Mouse (Mus musculus) left cerebral cortex, postnatal 25 days (tissue): ENCODE results near the gene Gm37240. TPM values are rescaled to one million over a fixed set of nuclear protein-coding genes. Genes with fewer than 3 reads are reported as not detected.
A peak's percentile ranks its signal among the peaks of the same experiment; 100 is the strongest.

ENCODE experiments used
- DNase-seq, 2 experiments: peaks; one replicate each; pipeline ENCODE4 v3.0.0; 2022; ENCODE audit warnings: low spot score in 2 of 2, mixed read lengths in 1 of 2
- intact Hi-C: fragments of 180-260 bp; cut with DNase I; formaldehyde crosslinking; loops from one replicate; pipeline ENCODE4 v1.15.1; 2025
- total RNA-seq, 2 experiments: library from RNA; stranded (reverse); gene quantifications; 2 replicates each; pipeline ENCODE4 v1.2.3; 2021

The Gm37240 gene
- total RNA-seq, 2 experiments from 2014 or later: 0.69 to 2.2 TPM

DNA sequence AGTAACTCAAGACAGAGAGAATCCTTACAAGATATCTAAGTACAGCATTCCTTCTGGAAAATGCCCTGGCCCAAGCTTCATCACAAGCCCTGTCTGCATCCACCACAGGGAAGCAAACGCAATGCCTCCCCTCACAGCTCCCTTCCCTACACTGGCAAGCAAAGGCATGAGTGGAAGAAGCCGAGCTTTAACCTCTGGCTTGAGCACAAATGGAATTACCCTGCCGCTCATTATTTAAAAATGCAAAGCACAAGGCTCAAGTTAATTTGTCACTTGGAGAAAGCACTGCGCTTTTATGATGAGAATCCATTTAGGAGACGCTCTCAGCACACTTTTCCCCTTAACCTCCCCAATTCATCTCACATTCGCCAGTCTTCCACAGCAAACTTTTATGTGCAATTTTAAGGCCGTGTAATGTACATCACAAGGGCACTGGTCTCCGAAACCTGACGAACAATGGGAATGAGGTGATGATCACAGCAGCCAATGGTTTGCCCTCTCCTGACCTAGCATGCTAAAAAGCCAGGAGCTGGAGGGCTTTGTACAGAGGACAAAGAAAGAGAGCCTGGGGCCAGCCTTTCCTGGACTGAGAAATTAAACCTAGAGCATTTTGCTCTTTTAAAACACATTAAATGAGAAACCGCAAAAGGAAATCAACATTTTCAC lies 54.7 kb downstream of the Gm37240 start:
- intact Hi-C loops: no loop called here
- DNase-seq: no peak

DNA sequence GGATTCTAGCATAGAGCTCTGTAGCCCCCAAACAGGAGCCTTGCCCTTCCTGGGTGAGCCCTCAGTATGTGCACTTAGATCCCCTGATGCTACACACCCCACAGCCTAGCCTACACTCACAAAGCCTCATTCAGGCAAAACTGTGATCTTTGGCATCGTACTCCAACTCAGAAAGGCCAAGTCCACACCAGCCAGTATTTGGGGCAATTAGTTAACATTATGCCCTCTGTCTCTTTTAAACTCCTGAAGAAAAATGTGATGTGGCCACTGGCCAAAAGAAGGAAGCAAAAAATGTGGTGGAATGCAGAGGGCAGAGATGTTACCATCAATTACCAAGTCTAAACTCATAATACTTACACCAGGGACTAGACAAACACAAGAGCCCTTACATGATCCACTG lies 55.5 kb downstream of the Gm37240 start:
- no peak for DNase-seq

DNA sequence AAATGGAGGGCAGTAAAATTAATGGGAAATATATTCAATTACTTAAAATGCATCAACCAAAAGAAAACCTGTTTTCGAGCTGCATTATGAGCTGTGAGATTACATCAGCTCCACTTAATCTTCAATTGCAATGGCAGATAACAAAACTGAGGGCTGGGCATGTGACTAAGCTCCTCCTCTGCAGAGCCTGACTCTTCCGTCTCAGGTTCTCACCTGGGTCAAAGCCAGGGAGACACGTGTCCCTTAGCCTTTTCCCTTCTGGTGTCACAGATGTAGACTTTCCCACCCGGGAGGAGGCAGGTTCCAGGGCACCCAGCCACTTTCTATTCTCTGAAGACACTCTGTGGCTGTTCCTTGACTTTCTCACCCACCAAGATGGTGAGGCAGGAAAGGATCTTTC lies 58.3 kb downstream of the Gm37240 start:
- no peak for DNase-seq
- intact Hi-C loops: no loop called here

More for the DNA sequence above, 55.5 kb downstream of the Gm37240 start:
- intact Hi-C loops: no loop called here

DNA sequence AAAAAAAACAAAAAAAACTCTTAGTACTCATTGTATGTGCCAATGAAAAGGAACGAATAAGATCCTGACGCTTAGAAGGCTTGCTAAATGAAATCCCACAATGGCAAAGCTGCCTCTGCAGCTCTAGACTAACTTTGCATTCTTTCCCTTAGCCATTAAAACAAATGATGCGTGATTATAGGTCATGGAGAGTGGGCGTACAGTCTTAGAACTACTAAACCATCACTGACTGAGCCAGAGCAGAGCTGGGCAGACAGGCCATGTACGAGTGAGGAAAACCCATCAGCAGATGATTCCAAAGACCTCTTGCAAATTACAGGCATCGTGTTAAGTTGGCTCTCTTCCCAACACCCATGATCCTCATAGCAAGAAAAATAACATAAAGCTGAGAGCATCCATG lies 59.5 kb downstream of the Gm37240 start:
- DNase-seq: no peak
- intact Hi-C loops: no loop called here

DNA sequence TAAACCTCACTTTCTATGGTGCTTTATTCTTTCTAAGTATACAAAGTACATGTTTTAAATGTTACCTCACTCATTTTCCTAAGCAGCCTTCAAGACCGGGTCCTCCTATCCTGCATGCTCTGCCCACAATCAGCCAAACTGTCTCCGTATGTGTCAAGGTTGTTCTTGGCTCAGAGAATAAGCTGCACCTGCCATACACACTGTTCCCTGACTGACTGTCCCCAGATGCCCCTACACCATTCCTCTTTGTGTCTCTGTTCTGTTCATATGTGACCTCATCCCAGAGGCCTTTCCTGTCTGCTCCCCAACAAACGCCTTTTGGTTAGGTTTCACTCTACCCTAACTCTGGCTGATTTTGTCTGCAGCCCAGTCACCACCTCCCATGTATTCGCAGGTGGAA lies 60.0 kb downstream of the Gm37240 start:
- intact Hi-C loops: no loop called here
- no peak for DNase-seq

DNA sequence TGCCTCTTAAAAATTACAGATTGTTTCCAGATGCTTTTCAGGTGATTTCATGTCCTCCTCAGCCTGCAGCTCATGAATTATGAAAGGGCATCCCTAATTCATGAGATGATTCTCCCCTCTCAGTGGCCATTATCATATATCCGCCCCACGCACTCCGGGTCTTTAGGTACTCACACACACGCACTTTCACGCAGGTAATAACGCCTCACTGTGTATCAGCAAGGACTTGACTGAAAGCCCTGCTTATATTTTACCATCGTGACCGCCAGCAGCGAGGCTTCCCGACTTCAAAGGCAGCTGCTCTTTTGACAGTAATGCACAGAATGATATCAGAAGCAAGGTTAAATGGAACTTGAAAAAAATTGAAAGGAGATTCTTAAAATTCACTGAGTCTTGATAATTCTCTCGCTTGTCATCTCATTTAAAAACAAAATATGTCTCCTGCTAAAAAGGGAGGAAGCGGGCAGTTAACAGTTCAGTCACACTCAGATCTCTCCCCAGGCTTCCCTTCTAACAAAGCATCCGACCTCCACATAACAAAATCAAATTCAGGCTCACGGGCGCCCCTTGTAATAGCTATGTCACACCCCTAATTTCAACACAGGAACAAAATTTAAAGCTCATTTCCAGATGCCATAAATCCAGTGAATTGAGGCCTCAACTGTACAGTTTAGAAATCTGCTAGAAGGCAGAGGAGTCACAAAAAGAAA lies 66.3 kb downstream of the Gm37240 start:
- intact Hi-C loops: no loop called here
- no peak for DNase-seq

DNA sequence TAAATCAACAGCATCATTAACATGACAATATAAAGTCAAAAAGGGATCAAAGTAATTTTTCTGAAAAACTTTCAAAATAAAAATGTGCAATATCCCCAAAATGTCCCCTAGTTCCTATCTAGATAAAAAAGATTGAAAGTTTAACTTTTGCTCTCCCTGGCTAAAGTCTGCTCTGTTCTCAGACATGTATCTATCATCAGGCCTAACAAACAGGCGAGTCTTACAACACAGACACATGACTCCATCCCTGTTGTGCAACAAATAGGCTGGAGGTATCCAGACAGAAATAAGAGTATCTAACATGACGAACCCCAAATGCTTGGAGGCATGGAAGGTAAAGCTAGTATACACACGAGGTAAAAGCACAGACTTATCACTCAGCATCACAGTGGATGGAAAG lies 68.0 kb downstream of the Gm37240 start:
- no peak for DNase-seq
- intact Hi-C loops: no loop called here

DNA sequence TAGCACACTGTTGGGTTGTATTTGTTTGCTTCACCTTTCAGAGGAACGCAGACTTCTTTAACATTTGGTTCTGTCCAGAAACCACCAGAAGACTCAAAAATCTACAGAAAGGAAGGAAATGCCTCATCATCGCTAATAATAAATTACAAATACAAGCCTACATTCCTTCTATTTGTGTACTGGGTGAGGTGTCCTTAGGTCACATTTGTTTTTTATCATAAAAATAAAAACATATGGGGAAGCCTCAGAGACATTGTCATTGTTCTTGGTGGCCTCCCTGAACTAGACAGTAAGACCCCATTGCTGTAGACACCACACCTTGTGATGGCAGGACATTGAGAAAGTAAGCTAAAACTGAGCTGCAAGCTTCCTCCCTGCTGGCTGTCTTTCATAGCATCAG lies 70.1 kb downstream of the Gm37240 start, which contains the start of gene Fam160a1:
Fam160a1 (minus strand) TSS at position 101 of the 400 bp plus-strand sequence.
- no peak for DNase-seq
- intact Hi-C loops: no loop called here

DNA sequence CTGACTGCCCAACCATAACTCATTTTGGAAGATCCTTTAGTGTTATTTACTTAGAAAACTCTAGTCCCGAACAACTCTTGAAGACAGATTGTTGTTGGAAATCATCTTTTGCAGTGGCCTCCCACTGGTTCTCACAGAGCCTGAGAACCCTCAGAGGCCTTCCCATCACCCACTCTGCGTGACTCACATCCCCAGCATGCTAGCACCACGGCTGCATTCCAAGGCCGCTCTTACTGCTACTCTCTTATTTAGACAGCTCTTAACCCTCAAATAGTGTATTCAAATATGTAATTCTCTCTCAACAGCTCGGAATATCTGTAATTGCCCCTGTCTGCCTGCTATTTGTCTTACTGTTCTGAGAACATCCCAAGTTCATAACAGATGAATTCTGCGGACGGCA lies 73.1 kb downstream of the Gm37240 start:
- DNase-seq: peak; percentile 48 to 85
- intact Hi-C loops: no loop called here

DNA sequence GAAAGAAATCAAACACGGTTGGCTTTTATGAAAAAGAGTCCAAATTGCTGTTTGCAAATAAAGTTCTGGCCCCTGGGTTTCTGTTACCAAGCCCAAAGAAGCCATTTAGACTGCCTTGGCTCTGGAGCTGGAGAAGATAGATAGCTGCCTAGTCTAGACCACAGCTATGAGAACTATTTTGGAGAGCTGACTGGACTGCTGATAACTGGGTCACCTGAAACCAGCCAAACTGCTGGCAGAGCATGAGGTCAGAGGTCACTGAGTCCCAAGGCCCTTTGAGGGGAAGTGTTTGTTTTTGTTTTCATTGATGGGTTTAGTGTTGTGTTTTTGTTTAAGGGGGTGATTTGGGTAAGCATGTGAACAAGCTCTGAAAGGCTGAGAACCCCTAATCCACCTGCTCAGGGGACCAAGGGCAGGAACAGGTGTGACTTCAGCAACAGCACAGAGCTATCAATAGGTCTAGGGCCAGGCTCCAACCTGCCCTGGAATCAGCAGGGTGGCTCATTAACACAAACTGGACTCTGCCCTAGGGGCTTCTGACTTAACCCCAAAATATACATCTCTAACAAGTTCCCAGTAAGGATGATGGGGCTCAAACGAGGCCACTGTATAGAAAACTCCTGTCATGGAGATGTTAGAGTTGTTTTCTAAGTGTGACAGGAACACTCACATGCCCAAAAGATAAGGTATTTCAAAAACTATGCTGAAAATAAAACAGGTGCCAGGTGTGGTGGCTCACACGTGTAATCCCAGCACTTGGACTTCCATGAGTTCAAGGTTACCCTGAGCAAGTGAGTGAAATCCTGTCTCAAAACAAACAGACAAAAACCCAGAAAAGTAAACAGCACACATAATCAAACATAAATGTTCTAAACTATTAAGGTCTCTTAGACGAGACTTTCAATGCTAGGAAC lies 74.0 kb downstream of the Gm37240 start:
- DNase-seq: no peak
- intact Hi-C loops: no loop called here

DNA sequence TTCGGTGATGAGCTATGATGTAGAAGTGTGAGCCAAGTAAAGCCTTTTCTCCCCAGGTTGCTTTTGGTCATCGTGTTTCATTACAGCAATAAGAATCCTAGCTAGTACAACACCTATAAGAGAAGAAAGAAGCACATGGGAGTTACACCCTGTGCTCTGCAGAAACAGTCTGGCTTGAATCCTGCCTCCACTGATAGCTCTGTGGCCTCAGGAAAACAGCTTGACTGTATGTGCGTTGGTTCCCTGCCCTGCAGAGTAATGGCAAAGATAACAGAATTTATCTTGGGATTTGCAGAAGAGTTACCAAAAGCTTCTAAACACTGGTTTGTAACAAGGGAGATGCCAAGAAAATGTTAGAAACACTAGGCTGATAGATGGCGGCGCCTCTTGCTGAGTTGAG lies 75.3 kb downstream of the Gm37240 start:
- intact Hi-C loops: no loop called here

DNA sequence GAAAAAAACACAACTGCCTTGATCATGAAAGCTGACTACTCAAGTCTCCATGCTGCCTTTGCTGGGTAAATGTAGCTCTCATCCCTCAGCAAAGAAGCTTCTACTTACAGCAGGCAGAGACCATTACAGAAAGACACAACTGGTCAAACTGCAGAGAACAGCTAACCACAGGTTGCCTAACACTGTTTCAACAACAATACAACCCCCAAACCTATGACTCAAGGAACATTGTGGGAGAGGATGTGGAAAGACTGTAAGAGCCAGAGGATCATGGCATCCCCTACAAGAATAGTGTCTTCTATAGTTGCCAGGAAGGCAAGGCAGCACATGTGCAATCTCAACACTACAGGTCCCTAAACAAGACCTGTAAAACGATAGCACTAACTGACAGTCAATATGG lies 94.2 kb downstream of the Gm37240 start:
- no peak for DNase-seq
- intact Hi-C loops: no loop called here

More for the DNA sequence above, 75.3 kb downstream of the Gm37240 start:
- no peak for DNase-seq

DNA sequence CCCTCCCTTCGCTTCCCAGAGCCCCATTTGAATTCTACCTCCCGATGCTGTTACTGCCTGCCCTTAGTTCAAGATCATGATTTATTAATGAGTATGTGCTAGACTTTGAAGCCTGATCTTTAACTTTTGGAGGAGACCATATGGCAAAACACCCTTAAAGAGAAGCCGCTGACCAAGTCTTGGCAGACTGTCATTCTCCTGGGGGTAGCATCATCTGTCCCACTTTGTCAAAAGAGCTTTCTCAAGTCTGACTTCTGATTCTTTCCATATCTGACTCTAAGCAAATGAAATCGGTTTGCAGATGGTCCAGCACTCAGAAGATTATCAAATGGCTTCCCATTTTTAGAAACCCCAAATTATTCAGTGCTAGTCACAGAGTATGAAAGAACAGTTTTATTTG lies 97.6 kb downstream of the Gm37240 start:
- intact Hi-C loops: no loop called here
- DNase-seq: no peak

DNA sequence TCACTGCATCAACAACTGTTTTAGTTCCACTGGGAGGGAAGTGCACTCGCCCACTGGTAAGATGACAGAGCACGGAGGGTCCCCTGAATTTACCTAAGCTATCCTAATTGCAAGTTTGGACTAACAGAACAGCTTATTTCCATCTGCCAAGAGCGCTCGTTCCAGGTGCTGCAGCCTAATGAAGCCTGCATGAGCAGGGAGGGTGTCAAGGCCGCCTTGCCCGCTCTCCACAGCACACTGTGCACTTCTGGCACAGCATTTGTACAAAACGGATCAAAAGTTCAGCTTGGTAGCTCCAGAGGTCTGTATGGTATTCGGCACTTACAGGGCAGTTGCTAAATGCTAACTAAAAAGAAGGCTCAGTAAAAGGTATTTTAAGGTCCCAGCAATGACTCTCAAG lies 100.8 kb downstream of the Gm37240 start:
- intact Hi-C loops: no loop called here

DNA sequence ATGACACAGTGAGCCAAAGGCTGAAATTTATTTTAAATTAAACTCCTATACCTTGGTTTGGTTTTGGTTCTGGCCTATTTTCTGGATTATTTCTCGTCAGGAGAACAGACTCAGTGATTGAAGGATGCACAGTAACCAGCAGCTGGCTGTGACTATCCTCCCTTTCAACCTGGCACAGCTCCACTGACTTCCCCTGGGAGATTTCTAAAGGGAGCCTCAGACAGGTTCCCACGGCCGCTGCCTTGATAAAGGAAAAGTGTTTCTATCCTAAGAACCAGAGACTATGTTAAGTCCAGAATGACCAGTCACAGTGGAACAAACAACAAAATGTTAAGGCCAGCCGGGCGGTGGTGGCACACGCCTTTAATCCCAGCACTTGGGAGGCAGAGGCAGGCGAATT lies 106.4 kb downstream of the Gm37240 start:
- DNase-seq: peak in 1 of 2 experiments; percentile 9
- intact Hi-C loops: no loop called here

More for the DNA sequence above, 100.8 kb downstream of the Gm37240 start:
- DNase-seq: no peak

DNA sequence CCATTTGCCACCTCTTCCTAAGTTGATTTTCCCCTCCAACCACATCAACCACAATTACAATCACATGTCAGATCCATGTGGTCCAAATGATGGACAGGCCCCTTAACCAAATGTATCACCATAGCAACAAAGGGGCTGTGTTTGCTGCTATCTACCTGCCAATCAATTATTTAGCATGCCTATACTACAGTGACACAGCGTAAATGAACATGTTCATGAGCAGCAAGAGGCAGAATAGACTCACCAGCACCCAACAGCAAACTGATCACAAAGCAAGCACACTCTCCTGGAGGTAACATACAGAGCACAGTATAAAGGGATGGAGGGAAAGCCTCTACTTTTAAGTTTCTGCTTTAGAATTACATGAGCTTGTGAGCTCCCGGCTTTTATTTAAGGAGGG lies 107.0 kb downstream of the Gm37240 start:
- DNase-seq: no peak
- intact Hi-C loops: no loop called here

DNA sequence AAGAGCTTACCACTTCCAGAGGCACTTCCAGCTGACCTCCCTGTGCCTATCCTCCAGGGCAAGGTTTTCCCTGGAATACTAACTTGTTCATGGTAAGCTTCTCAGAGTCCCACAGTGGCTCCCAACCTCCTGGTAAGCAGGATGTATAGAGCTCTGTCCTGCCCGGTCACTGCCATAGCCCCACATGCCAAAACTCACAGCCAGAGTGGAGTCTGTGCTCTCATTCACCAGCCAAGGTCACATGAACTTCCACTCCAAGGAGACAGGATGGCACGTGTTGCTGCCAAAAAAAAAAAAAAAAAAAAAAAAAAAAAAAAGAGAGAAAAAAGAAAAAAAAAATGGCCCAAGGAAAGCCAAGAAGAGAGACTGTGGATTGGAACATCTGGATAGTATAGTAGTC lies 109.5 kb downstream of the Gm37240 start:
- DNase-seq: no peak
- intact Hi-C loops: no loop called here

DNA sequence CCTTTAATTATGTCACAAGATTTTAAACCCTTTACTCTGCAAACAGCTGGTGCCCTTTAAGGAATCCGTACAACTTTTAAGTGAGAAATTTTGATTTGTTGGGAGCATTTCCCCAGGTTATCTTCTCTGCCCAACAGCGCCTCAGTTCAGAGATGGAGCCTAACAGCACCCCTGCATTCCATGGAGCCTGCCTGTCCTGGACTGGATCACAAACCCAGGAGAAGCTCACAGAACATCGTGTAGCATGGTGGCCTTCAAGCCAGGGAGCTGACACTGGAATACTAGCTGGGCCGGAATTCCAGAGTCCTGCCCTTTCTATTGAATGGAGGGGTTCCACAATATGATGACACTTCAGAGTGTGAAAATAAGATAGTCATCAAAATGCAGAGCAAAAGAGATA lies 110.0 kb downstream of the Gm37240 start:
- DNase-seq: no peak
- intact Hi-C loops: no loop called here

DNA sequence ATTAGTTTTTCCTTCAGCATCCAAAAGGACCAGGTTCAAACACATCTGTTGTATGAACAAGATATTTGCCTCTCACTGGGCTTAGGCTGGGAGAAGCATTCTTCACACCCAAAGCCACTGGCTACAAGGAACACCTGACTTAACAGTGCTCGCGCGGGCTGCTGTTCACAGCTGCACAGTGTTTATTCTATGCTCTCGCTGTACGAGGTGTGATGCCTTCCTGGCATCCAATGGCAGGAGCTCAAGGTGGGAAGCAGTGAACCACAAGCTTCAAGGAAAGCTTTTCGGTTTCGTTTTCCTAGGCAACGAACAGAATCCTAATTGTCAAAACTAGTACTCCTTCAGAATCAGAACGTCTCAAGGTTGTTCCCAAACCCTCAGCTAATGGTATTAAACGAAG lies 110.6 kb downstream of the Gm37240 start:
- DNase-seq: no peak
- intact Hi-C loops: no loop called here

DNA sequence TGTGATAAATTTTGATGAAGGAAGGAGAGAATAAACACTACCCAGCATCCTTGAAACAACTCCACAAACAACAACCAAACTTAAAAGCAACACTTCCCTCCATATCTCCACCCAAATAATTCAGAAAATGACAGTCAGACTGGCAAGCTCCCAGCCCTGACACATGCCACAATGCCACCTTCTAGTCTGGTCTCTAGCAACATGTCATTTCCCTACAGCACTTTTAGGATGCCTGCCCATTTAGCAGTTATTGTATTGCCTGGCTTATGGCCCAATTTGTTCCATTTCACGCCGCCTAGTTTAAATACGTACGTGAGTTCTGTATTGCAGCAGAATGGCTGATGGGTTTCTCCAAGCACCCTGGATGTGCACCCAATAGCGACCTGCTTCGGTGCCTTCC lies 111.2 kb downstream of the Gm37240 start:
- intact Hi-C loops: no loop called here

More for the DNA sequence above, 111.2 kb downstream of the Gm37240 start:
- no peak for DNase-seq
